Mouse (Mus musculus) olfactory bulb, adult 2 months (tissue): ENCODE data around the gene Dcst2. TPM values are rescaled to one million over a fixed set of nuclear protein-coding genes. Genes with fewer than 3 reads are reported as not detected.
A peak's percentile ranks its signal among the peaks of the same experiment; 100 is the strongest.

Source experiments
- H3K27ac ChIP-seq: fragments of 200-500 bp; 2 replicates; pipeline ENCODE4 v1.5.1; 2012; ENCODE audit warnings: low read depth, low read length; ENCODE audit not compliant: insufficient read depth
- H3K4me1 ChIP-seq: fragments of 200-500 bp; 2 replicates; pipeline ENCODE4 v1.6.1; 2012; ENCODE audit warnings: low read length; ENCODE audit not compliant: control insufficient read depth, insufficient read depth
- H3K4me3 ChIP-seq: fragments of 200-500 bp; 2 replicates; pipeline ENCODE4 v1.5.1; 2012; ENCODE audit warnings: mild to moderate bottlenecking, low read depth, low read length, moderate library complexity; ENCODE audit not compliant: insufficient read depth
- CTCF ChIP-seq: fragments of 200-500 bp; IDR thresholded peaks from 2 replicates; pipeline ENCODE4 v1.5.1; 2012; ENCODE audit warnings: low read depth, mild to moderate bottlenecking, low read length, moderate library complexity; ENCODE audit not compliant: insufficient read depth
- POLR2A ChIP-seq: fragments of 200-500 bp; IDR thresholded peaks from 2 replicates; pipeline ENCODE4 v1.6.1; 2012; ENCODE audit warnings: mild to moderate bottlenecking, low read depth, low read length, moderate library complexity; ENCODE audit not compliant: insufficient read depth
- WGBS: fragments of 180-500 bp; shearing (Covaris S2); methylation state at CpG from one replicate; pipeline ENCODE4 v1.1.7; 2018; 5-methylcytosine and 5-hydroxymethylcytosine counted together
- polyA plus RNA-seq: library from polyadenylated mRNA; stranded (reverse); fragments of >200 nt; gene quantifications from 2 replicates; pipeline ENCODE4 v1.2.4, GENCODE M21; 2012; ENCODE audit warnings: low replicate concordance; ENCODE audit not compliant: missing spikeins, insufficient read depth, insufficient read length

The Dcst2 gene
- polyA plus RNA-seq, 1 experiment, result not detected

- H3K27ac ChIP-seq, result 0 out of 2 replicates have a peak overlapping the region, but pooled peaks have one; percentile 36
- TF ChIP-seq POLR2A (no peak), CTCF (no peak)
- peak overlapping the region; percentile 58 for H3K4me3 ChIP-seq
- peaks cover 69% of the 10 kb centered on the region for H3K4me1 ChIP-seq
- 2% methylated on average over 58 of the region's 58 CpGs for WGBS
These were observed 42.0 kb upstream of the Dcst2 start for GRCm38 (mm10) chr3:89319591-89320350.

GRCm38 (mm10) chr3:89320581-89321182 is 41.1 kb upstream of the Dcst2 start:
- H3K4me3 ChIP-seq, result peak overlapping the region; percentile 58
- peaks cover 61% of the 10 kb centered on the region for H3K4me1 ChIP-seq
- WGBS, result 1% methylated on average over 40 of the region's 41 CpGs
- no peak for TF ChIP-seq CTCF
- no peak; the same call in 1 of the 2 replicates for TF ChIP-seq POLR2A
- peak overlapping the region; percentile 43 for H3K27ac ChIP-seq

GRCm38 (mm10) chr3:89321183-89322130 is 40.3 kb upstream of the Dcst2 start:
- H3K27ac ChIP-seq, result peak overlapping the region; percentile 71
- 0 out of 2 replicates have a peak, but pooled peaks have one; percentile 14 for TF ChIP-seq POLR2A
- no peak for TF ChIP-seq CTCF
- H3K4me1 ChIP-seq, result peaks cover 53% of the 10 kb centered on the region
- H3K4me3 ChIP-seq, result peak overlapping the region; percentile 58
- under 1% methylated on average over 66 of the region's 66 CpGs for WGBS

- H3K4me3 ChIP-seq, result peak overlapping the region; percentile 58
- peaks cover 49% of the 10 kb centered on the region for H3K4me1 ChIP-seq
- H3K27ac ChIP-seq, result peak overlapping the region; percentile 71
- 2% methylated on average over 14 of the region's 14 CpGs for WGBS
- TF ChIP-seq POLR2A (no peak), CTCF (no peak)
These were observed 39.7 kb upstream of the Dcst2 start for GRCm38 (mm10) chr3:89322131-89322500.

- WGBS, result under 1% methylated on average over 53 of the region's 53 CpGs
- peaks cover 43% of the 10 kb centered on the region for H3K4me1 ChIP-seq
- H3K4me3 ChIP-seq, result peak within 1 kb of the TSS; percentile 58
- TF ChIP-seq POLR2A (peak; percentile 84), CTCF (no peak)
- H3K27ac ChIP-seq, result peak within 1 kb of the TSS; percentile 71
These were observed 39.1 kb upstream of the Dcst2 start, which contains the start of gene Efna3 for GRCm38 (mm10) chr3:89322514-89323165. Gene Efna3 (minus strand): TSS chr3:89322965.

GRCm38 (mm10) chr3:89325882-89326281 is 35.9 kb upstream of the Dcst2 start:
- no peak for TF ChIP-seq CTCF
- TF ChIP-seq POLR2A, result no peak
- Histone ChIP-seq H3K27ac (no peak overlapping the region), H3K4me3 (no peak overlapping the region), H3K4me1 (peaks cover 12% of the 10 kb centered on the region)
- 98% methylated on average over 8 of the region's 8 CpGs for WGBS

- 78% methylated on average over 9 of the region's 9 CpGs for WGBS
- no peak overlapping the region for H3K4me3 ChIP-seq
- H3K4me1 ChIP-seq, result peaks cover 7% of the 10 kb centered on the region
- no peak overlapping the region for H3K27ac ChIP-seq
- TF ChIP-seq CTCF (no peak), POLR2A (no peak)
These were observed 34.4 kb upstream of the Dcst2 start for GRCm38 (mm10) chr3:89327371-89327870.

GRCm38 (mm10) chr3:89328623-89329022 is 33.2 kb upstream of the Dcst2 start:
- Histone ChIP-seq H3K27ac (no peak overlapping the region), H3K4me3 (no peak overlapping the region), H3K4me1 (peaks cover 12% of the 10 kb centered on the region)
- 57% methylated on average over 4 of the region's 4 CpGs for WGBS
- TF ChIP-seq CTCF (no peak), POLR2A (no peak)
